8 mouse cellular contexts compared by ENCODE assay signal in the genomic region with DNA sequence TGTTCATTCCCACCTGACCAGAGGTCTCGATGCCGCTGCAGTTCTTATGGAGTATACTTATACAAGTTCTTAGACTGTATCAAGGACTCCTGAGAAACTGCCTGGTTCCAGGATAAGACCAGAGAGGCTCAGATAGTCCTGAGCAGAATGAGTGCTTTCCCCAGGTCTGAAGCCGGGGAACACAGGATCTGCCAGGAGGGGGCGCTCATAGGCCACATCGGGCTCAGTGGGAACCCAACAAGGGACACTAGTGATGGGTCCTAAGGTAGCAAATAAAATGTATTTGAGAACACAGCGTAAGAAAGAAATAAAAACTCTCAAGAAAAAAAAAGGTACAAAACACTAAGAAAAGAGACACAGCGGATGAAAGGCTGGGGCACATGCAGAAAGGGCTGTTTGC.
DNase-seq lines count a peak whose midpoint lies in the region; ATAC-seq lines count a peak whose summit lies in the region.

No protein-coding gene starts in this region.

- ATAC-seq in kidney, embryonic 16.5 days (ENCODE audit: low FRiP score, low TSS enrichment): no peak

- WGBS in kidney, embryonic 16.5 days: 55% methylated on average over 7 of the region's 7 CpGs

- no peaks in the 10 kb centered on the region for H3K4me1 ChIP-seq in kidney, embryonic 16.5 days (ENCODE audit: insufficient read depth, low read length)

- no peaks in the 10 kb centered on the region for H3K27me3 ChIP-seq in kidney, embryonic 16.5 days (ENCODE audit: insufficient read depth, low read length)

- H3K4me2 ChIP-seq in kidney, embryonic 16.5 days (replicated peaks; ENCODE audit: low read depth, low read length): no peak overlapping the region

- H3K4me3 ChIP-seq in kidney, embryonic 16.5 days (ENCODE audit: low read length): no peak overlapping the region

- H3K27ac ChIP-seq in kidney, embryonic 16.5 days (ENCODE audit: low read length): no peak overlapping the region

- no peaks in the 10 kb centered on the region for H3K36me3 ChIP-seq in kidney, embryonic 16.5 days (ENCODE audit: insufficient read depth, low read length)

- DNase-seq in kidney, adult 9 months: peak; percentile 19
- DNase-seq in adrenal gland, postnatal 14 days: peak; percentile 58
- DNase-seq in embryo, embryonic 11 days: peak; percentile 69
- DNase-seq in layer of hippocampus, adult 8-10 months (ENCODE audit: low spot score in 2 of 2): peak; percentile 51 to 81
- DNase-seq in mesoderm, embryonic 11.5 days (ENCODE audit: low read depth, low spot score): peak; percentile 29
- no peak for DNase-seq in spleen, postnatal 14 days (ENCODE audit: low spot score in 2 of 2)
- DNase-seq in spleen, postnatal 4 days (ENCODE audit: low spot score in 2 of 2): no peak

- H3K9me3 ChIP-seq in kidney, embryonic 16.5 days (ENCODE audit: low read length): no peaks in the 10 kb centered on the region

- H3K9ac ChIP-seq in kidney, embryonic 16.5 days (replicated peaks; ENCODE audit: low read length): no peak overlapping the region

Comparison
In these comparisons a context has a peak if more than half of its experiments do, and no peak if none do; other contexts are left out.
1. DNase-seq: peak in kidney, adult 9 months (single experiment), adrenal gland, postnatal 14 days (single experiment), embryo, embryonic 11 days (single experiment), layer of hippocampus, adult 8-10 months (2 of 2) and mesoderm, embryonic 11.5 days (single experiment); none in spleen, postnatal 14 days (0 of 2) and spleen, postnatal 4 days (0 of 2).